Mouse (Mus musculus): Measurements from ENCODE around the gene Stt3b.

- TF ChIP-seq CTCF (IDR thresholded peaks at IDR 0.05; ENCODE audit: low read depth, low read length) (no peak), POLR2A (IDR thresholded peaks at IDR 0.05; ENCODE audit: borderline replicate concordance, low read depth, low read length) (no peak)
Observed at GRCm38 (mm10) chr9:115323572-115323971, 13.4 kb upstream of the Stt3b start.

All from bone marrow macrophage, adult 2 months (primary cell).